Mouse (Mus musculus) layer of hippocampus, postnatal 10 days (tissue): Measurements from ENCODE around the gene Med13l. TPM values are rescaled to one million over a fixed set of nuclear protein-coding genes. Genes with fewer than 3 reads are reported as not detected.
A peak's percentile ranks its signal among the peaks of the same experiment; 100 is the strongest.

Experiments
- DNase-seq, 2 experiments: peaks; one replicate each; pipeline ENCODE4 v3.0.0; 2021; ENCODE audit warnings: low spot score in 2 of 2
- total RNA-seq, 2 experiments: library from RNA; stranded (reverse); gene quantifications; 2 replicates each; pipeline ENCODE4 v1.2.3; 2021

Med13l gene
- total RNA-seq, 2 experiments from 2014 or later = 63.1 to 64.4 TPM

GRCm38 (mm10) chr5:118655025-118655424 lies 94.5 kb downstream of the Med13l start:
- no peak for DNase-seq

GRCm38 (mm10) chr5:118655428-118655827 lies 94.9 kb downstream of the Med13l start:
- no peak for DNase-seq

GRCm38 (mm10) chr5:118655966-118656365 lies 95.5 kb downstream of the Med13l start:
- no peak for DNase-seq

GRCm38 (mm10) chr5:118658256-118658837 lies 97.9 kb downstream of the Med13l start:
- DNase-seq = no peak

GRCm38 (mm10) chr5:118659713-118660112 lies 99.2 kb downstream of the Med13l start:
- DNase-seq = no peak

- DNase-seq = no peak
Measured at GRCm38 (mm10) chr5:118661751-118662150, 101.3 kb downstream of the Med13l start.

- DNase-seq = no peak
Measured at GRCm38 (mm10) chr5:118663999-118664398, 103.5 kb downstream of the Med13l start.

- DNase-seq = no peak
Measured at GRCm38 (mm10) chr5:118665023-118665422, 104.5 kb downstream of the Med13l start.

GRCm38 (mm10) chr5:118666437-118667207 lies 106.1 kb downstream of the Med13l start:
- no peak for DNase-seq

- no peak for DNase-seq
Measured at GRCm38 (mm10) chr5:118667863-118668262, 107.4 kb downstream of the Med13l start.

- no peak for DNase-seq
Measured at GRCm38 (mm10) chr5:118668931-118669330, 108.5 kb downstream of the Med13l start.

- no peak for DNase-seq
Measured at GRCm38 (mm10) chr5:118672111-118672510, 111.6 kb downstream of the Med13l start.

- DNase-seq = no peak
Measured at GRCm38 (mm10) chr5:118673859-118674258, 113.4 kb downstream of the Med13l start.

- DNase-seq = no peak
Measured at GRCm38 (mm10) chr5:118674321-118674720, 113.8 kb downstream of the Med13l start.

- no peak for DNase-seq
Measured at GRCm38 (mm10) chr5:118675697-118676096, 115.2 kb downstream of the Med13l start.

- no peak for DNase-seq
Measured at GRCm38 (mm10) chr5:118676151-118676918, 115.9 kb downstream of the Med13l start.

GRCm38 (mm10) chr5:118679283-118679835 lies 118.9 kb downstream of the Med13l start:
- DNase-seq = peak in 1 of 2 experiments; percentile 26

GRCm38 (mm10) chr5:118680853-118681252 lies 120.4 kb downstream of the Med13l start:
- DNase-seq = no peak

- no peak for DNase-seq
Measured at GRCm38 (mm10) chr5:118682007-118682406, 121.5 kb downstream of the Med13l start.

- DNase-seq = no peak
Measured at GRCm38 (mm10) chr5:118685145-118685544, 124.7 kb downstream of the Med13l start.

- DNase-seq = no peak
Measured at GRCm38 (mm10) chr5:118686021-118686420, 125.5 kb downstream of the Med13l start.
